Mouse (Mus musculus): ENCODE data around the gene Gsg1l2. TPM values are rescaled to one million over a fixed set of nuclear protein-coding genes. Genes with fewer than 3 reads are reported as not detected.

Gsg1l2 gene
- polyA plus RNA-seq (2012; rRNA removed), result not detected in 2 replicates

DNA sequence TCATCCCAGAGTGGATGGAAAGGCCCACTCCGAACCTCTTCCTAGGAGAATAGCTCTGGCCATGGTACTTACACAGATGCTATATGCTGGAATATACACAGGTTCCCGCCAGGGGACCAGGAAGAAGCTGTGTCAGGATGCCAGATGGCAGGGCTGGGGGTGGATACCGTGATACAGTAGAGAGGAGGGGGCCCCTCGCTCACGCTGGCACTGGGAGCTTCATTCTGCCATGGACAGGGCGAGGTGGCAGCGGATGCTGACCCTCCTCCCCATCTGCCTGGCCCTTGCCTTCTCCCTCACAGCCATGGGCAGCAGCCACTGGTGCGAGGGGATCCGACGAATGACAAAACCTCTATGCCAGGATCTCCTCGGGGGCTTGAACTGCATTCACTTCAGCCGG lies at the start of gene Gsg1l2:
Gsg1l2 (plus strand) TSS at position 230 of the 400 bp plus-strand sequence.

GRCm38 (mm10) chr11:67771053-67771452 lies 3.4 kb upstream of the Gsg1l2 start, which contains the start of gene Glp2r:
TSS of gene Glp2r (minus strand) at chr11:67771153.

DNA sequence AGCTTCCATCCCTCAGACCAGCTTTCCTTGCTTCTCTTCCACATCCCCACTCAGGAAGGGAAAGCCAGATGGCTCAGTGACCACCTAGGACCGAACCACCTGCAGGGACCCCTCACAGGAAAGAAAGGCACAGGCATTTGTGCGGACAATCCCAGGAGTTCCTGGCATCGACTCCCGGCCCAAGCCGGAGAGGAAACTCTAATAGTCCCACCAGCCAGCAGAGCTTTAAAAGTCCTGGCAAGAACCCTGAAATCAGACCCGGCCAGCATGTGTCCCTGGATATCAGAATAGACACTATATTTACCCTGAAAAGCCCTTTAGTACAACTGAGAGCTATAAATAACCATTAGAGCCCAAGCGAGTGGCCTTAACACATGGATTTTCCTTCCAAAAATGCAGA lies 23.5 kb downstream of the Gsg1l2 start, which contains the start of gene Dhrs7c:
Dhrs7c (plus strand) TSS at position 257 of the 400 bp plus-strand sequence.

Other genes with a start within 250 kb of the Gsg1l2 start
- gene Rcvrn, start 79.3 kb upstream of the Gsg1l2 start, polyA plus RNA-seq (2012; rRNA removed), result 0.02 TPM in 1 of 2 replicates, not detected in the other
- 0.17 and 0.21 TPM in 2 replicates for gene Glp2r, start 3.5 kb upstream of the Gsg1l2 start, polyA plus RNA-seq (2012; rRNA removed)
- 0.33 TPM in 1 of 2 replicates, not detected in the other for gene Dhrs7c, start 23.6 kb downstream of the Gsg1l2 start, polyA plus RNA-seq (2012; rRNA removed)
- gene Usp43, start 147.5 kb downstream of the Gsg1l2 start, polyA plus RNA-seq (2012; rRNA removed), result 0.02 and 0.05 TPM in 2 replicates
- gene Cfap52, start 191.0 kb downstream of the Gsg1l2 start, polyA plus RNA-seq (2012; rRNA removed), result 0.02 TPM in 1 of 2 replicates, not detected in the other
- gene Stx8, start 191.6 kb downstream of the Gsg1l2 start, polyA plus RNA-seq (2012; rRNA removed), result 9.1 and 9.9 TPM in 2 replicates

Data from liver, embryonic 14 days (tissue).